Mouse (Mus musculus): ENCODE measurements around the gene Creb3l1.

GRCm38 (mm10) chr2:92059481-92060220 is 35.3 kb upstream of the Creb3l1 start:
- no peak for TF ChIP-seq POLR2A (IDR thresholded peaks at IDR 0.05; ENCODE audit: insufficient read depth, low read length)
- no peak for TF ChIP-seq EP300 (IDR thresholded peaks at IDR 0.05; ENCODE audit: insufficient read depth, low read depth, low read length)
